Mouse (Mus musculus) CH12.LX (cell line): ENCODE results near the gene Cntrob. TPM values are rescaled to one million over a fixed set of nuclear protein-coding genes. Genes with fewer than 3 reads are reported as not detected.
"Not testable (repeated sequence)": the region's sequence is repeated elsewhere in the genome, so short reads cannot be mapped to it uniquely, and the experiment has no call there.

Source experiments
- DNase-seq: peaks from one replicate; pipeline ENCODE4 v3.0.0-alpha.2; 2013; ENCODE audit errors: extremely low read depth
- H3K27ac ChIP-seq: 2 replicates; pipeline ENCODE4 v1.5.1; 2012; ENCODE audit warnings: low read depth, mild to moderate bottlenecking, control low read depth, moderate library complexity; ENCODE audit not compliant: insufficient read depth
- H3K27me3 ChIP-seq: replicated peaks from 2 replicates; pipeline ENCODE3; 2012; ENCODE audit warnings: inconsistent platforms
- H3K36me3 ChIP-seq, 2 experiments: replicated peaks in 1 of 2; 2 replicates each; pipeline versions ENCODE3 to v1.6.1; 2012; ENCODE audit warnings: inconsistent platforms in 1 of 2, low read length in 1 of 2, mild to moderate bottlenecking in 1 of 2, mixed read lengths in 1 of 2, moderate library complexity in 1 of 2; ENCODE audit not compliant: control insufficient read depth in 1 of 2, insufficient read depth in 1 of 2
- H3K4me1 ChIP-seq, 2 experiments: 2 replicates each; pipeline ENCODE4 v1.6.1; 2012; ENCODE audit warnings: inconsistent platforms in 1 of 2, moderate library complexity in 1 of 2; ENCODE audit not compliant: insufficient read depth in 2 of 2, control insufficient read depth in 1 of 2
- H3K4me2 ChIP-seq: 2 replicates; pipeline ENCODE4 v1.6.1; 2012; ENCODE audit warnings: low read depth, mild to moderate bottlenecking, control low read depth; ENCODE audit not compliant: poor library complexity, insufficient read depth, severe bottlenecking
- H3K4me3 ChIP-seq, 3 experiments: fragments of 150-350 bp in 1 of 3; sonication (generic) in 1 of 3; replicated peaks in 1 of 3; 2 replicates each; pipeline versions ENCODE3 to v1.5.1; 2011 to 2012; ENCODE audit warnings: low read depth in 2 of 3, low read length in 2 of 3, mild to moderate bottlenecking in 2 of 3, moderate library complexity in 2 of 3, control low read depth in 1 of 3, improper control_type of control experiment in 1 of 3, inconsistent platforms in 1 of 3, mixed read lengths in 1 of 3; ENCODE audit not compliant: poor library complexity in 1 of 3
- H3K79me2 ChIP-seq: replicated peaks from 2 replicates; pipeline ENCODE4 v1.6.1; 2012; ENCODE audit warnings: mild to moderate bottlenecking, moderate library complexity; ENCODE audit not compliant: control insufficient read depth, poor library complexity, insufficient read depth, severe bottlenecking; ENCODE audit errors: extremely low read depth
- H3K9ac ChIP-seq: 2 replicates; pipeline ENCODE4 v1.6.1; 2012; ENCODE audit warnings: low read depth, mild to moderate bottlenecking, control low read depth, moderate library complexity; ENCODE audit not compliant: insufficient read depth
- H3K9me3 ChIP-seq: replicated peaks from 2 replicates; pipeline ENCODE3; 2012; ENCODE audit warnings: low read length, inconsistent platforms, mixed read lengths
- CHD2 ChIP-seq: IDR thresholded peaks from 2 replicates; pipeline ENCODE4 v1.6.1; 2011; ENCODE audit warnings: low read length, improper control_type of control experiment
- E2F4 ChIP-seq: IDR thresholded peaks from 2 replicates; pipeline ENCODE4 v1.6.1; 2011; ENCODE audit warnings: low read depth, low read length, improper control_type of control experiment; ENCODE audit not compliant: insufficient replicate concordance
- EP300 ChIP-seq: IDR thresholded peaks from 2 replicates; pipeline ENCODE4 v1.6.1; 2011; ENCODE audit warnings: low read length, improper control_type of control experiment
- IRF4 ChIP-seq: IDR thresholded peaks from 2 replicates; pipeline ENCODE4 v1.6.1; 2014; ENCODE audit warnings: low read depth, mild to moderate bottlenecking, inconsistent platforms, low read length, improper control_type of control experiment
- JUND ChIP-seq: conservative IDR thresholded peaks from 2 replicates; pipeline ENCODE4 v1.6.1; 2011; ENCODE audit warnings: low read depth, low read length, improper control_type of control experiment
- KAT2A ChIP-seq: IDR thresholded peaks from 2 replicates; pipeline ENCODE4 v1.6.1; 2012; ENCODE audit warnings: low read length, improper control_type of control experiment, inconsistent platforms; ENCODE audit not compliant: insufficient replicate concordance
- MEF2A ChIP-seq: IDR thresholded peaks from 2 replicates; pipeline ENCODE4 v1.6.1; 2014; ENCODE audit warnings: low read depth, mild to moderate bottlenecking, inconsistent platforms, low read length, improper control_type of control experiment, borderline replicate concordance
- MXI1 ChIP-seq: IDR thresholded peaks from 2 replicates; pipeline ENCODE4 v1.6.1; 2011; ENCODE audit warnings: mild to moderate bottlenecking, low read depth, low read length, improper control_type of control experiment
- NELFE ChIP-seq: IDR thresholded peaks from 2 replicates; pipeline ENCODE4 v1.6.1; 2011; ENCODE audit warnings: low read depth, low read length, improper control_type of control experiment
- NRF1 ChIP-seq: IDR thresholded peaks from 2 replicates; pipeline ENCODE4 v1.6.1; 2014; ENCODE audit warnings: low read depth, mild to moderate bottlenecking, inconsistent platforms, low read length, improper control_type of control experiment, moderate library complexity
- POLR2A ChIP-seq: IDR thresholded peaks from 2 replicates; pipeline ENCODE4 v1.6.1; 2011; ENCODE audit warnings: low read depth, mild to moderate bottlenecking, improper control_type of control experiment, low read length
- SIN3A ChIP-seq: IDR thresholded peaks from 2 replicates; pipeline ENCODE4 v1.6.1; 2012; ENCODE audit warnings: low read length, improper control_type of control experiment, inconsistent platforms
- SMC3 ChIP-seq: IDR thresholded peaks from 2 replicates; pipeline ENCODE4 v1.6.1; 2011; ENCODE audit warnings: low read depth, low read length, improper control_type of control experiment
- TBP ChIP-seq: conservative IDR thresholded peaks from 2 replicates; pipeline ENCODE4 v1.6.1; 2011; ENCODE audit warnings: low read depth, low read length, improper control_type of control experiment
- USF2 ChIP-seq: conservative IDR thresholded peaks from 2 replicates; pipeline ENCODE4 v1.6.1; 2011; ENCODE audit warnings: low read depth, low read length, improper control_type of control experiment
- ZMIZ1 ChIP-seq: IDR thresholded peaks from 2 replicates; pipeline ENCODE4 v1.6.1; 2012; ENCODE audit warnings: low read depth, mild to moderate bottlenecking, inconsistent platforms, low read length, improper control_type of control experiment
- ZNF384 ChIP-seq: IDR thresholded peaks from 2 replicates; pipeline ENCODE4 v1.6.1; 2012; ENCODE audit warnings: low read depth, low read length, improper control_type of control experiment, inconsistent platforms
- dilution Hi-C: fragments of 300-500 bp; cut with MboI; formaldehyde crosslinking; loops from 2 replicates; pipeline ENCODE4 v1.14.3; 2020; ENCODE audit warnings: low sequenced_read_pairs; ENCODE audit not compliant: extremely low pct_unique_long_range_greater_than_20kb, extremely low pct_ligation_motif_present
- in situ Hi-C: fragments of 300-500 bp; cut with MboI; formaldehyde crosslinking; loops from 3 replicates; pipeline ENCODE4 v1.14.3; 2019; ENCODE audit warnings: low sequenced_read_pairs, low pct_ligation_motif_present, low pct_unique_long_range_greater_than_20kb, mixed read lengths
- polyA plus RNA-seq: library from polyadenylated mRNA; unstranded; fragments of >175 nt; gene quantifications from 2 replicates; pipeline ENCODE4 v1.2.1, GENCODE M21; 2012; ENCODE audit warnings: low read depth; ENCODE audit not compliant: insufficient read length
- total RNA-seq, 2 experiments: library from RNA; depleted of rRNA; stranded (reverse); fragments of 300-350 nt in 1 of 2; fragments of >200 nt in 1 of 2; gene quantifications; 2 replicates each; pipeline ENCODE4 v1.2.3; 2012 to 2014

The Cntrob gene
- total and polyA plus RNA-seq, 3 experiments: 16.4 to 36.6 (median 18.9) TPM

- in situ Hi-C loops: no loop called here
- DNase-seq: no peak
- Histone ChIP-seq H3K4me3 (no peak overlapping the region), H3K27ac (no peak overlapping the region), H3K9ac (no peak overlapping the region), H3K36me3 (peaks cover 17 to 44% of the 10 kb centered on the region in 2 experiments), H3K79me2 (no peaks in the 10 kb centered on the region), H3K4me1 (peaks cover 10 to 37% of the 10 kb centered on the region in 2 experiments), H3K4me2 (no peak overlapping the region), H3K9me3 (no peaks in the 10 kb centered on the region), H3K27me3 (peaks cover 3% of the 10 kb centered on the region)
- dilution Hi-C loops: no loop called here
- TF ChIP-seq TBP (0 out of 2 replicates have a peak, but pooled peaks have one; percentile 57), MEF2A (no peak)
Observed at GRCm38 (mm10) chr11:69321580-69321979, 2.0 kb downstream of the Cntrob start.

DNA sequence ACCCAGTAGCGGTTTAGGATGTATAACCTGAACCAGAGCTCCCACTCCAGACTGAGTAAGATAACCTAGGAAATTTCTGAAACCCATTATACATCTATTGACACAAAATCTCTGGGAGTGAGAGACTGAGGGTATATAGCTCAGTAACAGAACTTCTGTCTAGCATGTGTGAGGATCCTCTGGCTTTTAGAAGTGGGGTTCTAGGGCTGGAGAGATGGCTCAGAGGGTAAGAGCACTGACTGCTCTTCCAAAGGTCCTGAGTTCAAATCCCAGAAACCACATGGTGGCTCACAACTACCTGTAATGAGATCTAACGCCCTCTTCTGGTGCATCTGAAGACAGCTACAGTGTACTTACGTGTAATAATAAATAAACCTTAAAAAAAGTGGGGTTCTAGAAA is 5.6 kb downstream of the Cntrob start:
- dilution Hi-C loops, in situ Hi-C loops, H3K27me3 ChIP-seq: not testable (repeated sequence)

GRCm38 (mm10) chr11:69316361-69316760 is 7.2 kb downstream of the Cntrob start:
- in situ Hi-C loops (no loop called here), dilution Hi-C loops (no loop called here)
- Histone ChIP-seq H3K27me3 (no peaks in the 10 kb centered on the region), H3K4me1 (no peaks in the 10 kb centered on the region; a peak in 1 of 4 replicates), H3K9me3 (no peaks in the 10 kb centered on the region), H3K4me2 (no peak overlapping the region), H3K4me3 (no peak overlapping the region), H3K79me2 (no peaks in the 10 kb centered on the region), H3K9ac (no peak overlapping the region), H3K27ac (no peak overlapping the region), H3K36me3 (peaks cover 40 to 86% of the 10 kb centered on the region in 2 experiments)
- TF ChIP-seq SIN3A (no peak), USF2 (no peak), CHD2 (no peak), ZNF384 (no peak)
- no peak for DNase-seq

More for the DNA sequence above, 5.6 kb downstream of the Cntrob start:
- not testable (repeated sequence) for H3K9me3 ChIP-seq, H3K4me2 ChIP-seq, H3K27ac ChIP-seq, DNase-seq, H3K4me3 ChIP-seq, H3K9ac ChIP-seq, H3K79me2 ChIP-seq
- peaks cover 40 to 78% of the 10 kb centered on the region in 2 experiments for H3K36me3 ChIP-seq
- peaks cover 3 to 15% of the 10 kb centered on the region in 2 experiments for H3K4me1 ChIP-seq

- H3K36me3 ChIP-seq: peaks cover 64 to 94% of the 10 kb centered on the region in 2 experiments
- dilution Hi-C loops: no loop called here
- no peak overlapping the region for H3K9ac ChIP-seq
- no peak overlapping the region for H3K4me2 ChIP-seq
- TF ChIP-seq CHD2 (no peak), JUND (no peak), POLR2A (no peak), EP300 (no peak), NRF1 (no peak), E2F4 (no peak), MXI1 (no peak), IRF4 (no peak), KAT2A (no peak), ZNF384 (no peak), SMC3 (no peak), NELFE (no peak), ZMIZ1 (no peak)
- no peaks in the 10 kb centered on the region for H3K27me3 ChIP-seq
- in situ Hi-C loops: no loop called here
- no peak overlapping the region for H3K4me3 ChIP-seq
- no peak overlapping the region for H3K27ac ChIP-seq
- DNase-seq: no peak
- H3K4me1 ChIP-seq: no peaks in the 10 kb centered on the region; a peak in 1 of 4 replicates
- H3K79me2 ChIP-seq: no peaks in the 10 kb centered on the region
- no peaks in the 10 kb centered on the region for H3K9me3 ChIP-seq
Observed at GRCm38 (mm10) chr11:69311266-69311665, 12.3 kb downstream of the Cntrob start.
